Mouse (Mus musculus): Measurements from ENCODE around the gene Gnai1. TPM values are rescaled to one million over a fixed set of nuclear protein-coding genes. Genes with fewer than 3 reads are reported as not detected.
"Not testable (repeated sequence)": the region's sequence is repeated elsewhere in the genome, so short reads cannot be mapped to it uniquely, and the experiment has no call there.

The Gnai1 gene
- total RNA-seq (2021): 100 to 1,000 TPM; 153 to 174 TPM

- DNase-seq (ENCODE audit: extremely low spot score in 1 of 2, low spot score in 1 of 2): peak; percentile 62 to 74
Observed at GRCm38 (mm10) chr5:18360281-18360819, at the start of gene Gnai1. Gene Gnai1, minus strand, starts transcription at chr5:18360355.

DNA sequence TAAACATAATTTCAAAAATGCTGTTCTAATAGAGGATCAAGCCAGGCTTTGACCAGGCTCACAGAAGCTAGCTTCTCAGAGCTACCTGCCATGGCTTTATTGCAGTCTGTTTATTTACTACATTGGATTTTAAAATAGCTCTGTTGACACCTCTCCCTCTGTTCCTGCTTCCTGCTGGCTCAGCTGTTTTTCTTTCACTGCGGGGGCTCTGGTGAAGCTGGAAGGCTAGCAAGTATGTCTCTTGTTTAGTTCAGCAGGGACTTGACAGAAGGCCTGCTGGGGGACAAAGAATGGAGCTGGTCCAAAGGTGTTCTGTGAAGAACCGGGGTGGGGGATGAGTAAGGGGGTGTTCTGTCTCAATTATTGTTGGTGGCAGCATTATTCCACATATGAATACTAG lies 7.7 kb upstream of the Gnai1 start:
- DNase-seq (ENCODE audit: extremely low spot score in 1 of 2, low spot score in 1 of 2): no peak

GRCm38 (mm10) chr5:18365460-18365859 lies 5.3 kb upstream of the Gnai1 start:
- DNase-seq (ENCODE audit: extremely low spot score in 1 of 2, low spot score in 1 of 2): no peak

DNA sequence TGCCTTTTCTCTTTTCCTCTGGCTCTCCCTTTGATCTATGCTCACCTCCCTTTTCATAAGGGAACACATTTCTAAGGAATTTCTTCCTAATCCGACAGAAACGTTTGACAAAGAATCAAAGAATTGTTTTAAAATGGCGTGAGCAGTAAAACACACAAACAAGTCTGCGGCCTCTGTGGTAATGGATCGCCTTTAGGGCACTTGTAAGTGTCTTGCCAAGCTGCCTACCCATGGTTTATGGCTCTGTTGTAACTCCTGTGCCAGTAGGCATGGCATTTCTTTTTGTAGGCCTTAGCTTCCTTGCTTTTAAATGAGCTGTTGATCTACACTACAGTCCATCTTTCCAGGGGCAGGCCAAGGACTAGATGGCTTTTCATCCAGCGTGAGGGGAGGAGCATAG lies 801 bp upstream of the Gnai1 start:
- no peak for DNase-seq (ENCODE audit: extremely low spot score in 1 of 2, low spot score in 1 of 2)

DNA sequence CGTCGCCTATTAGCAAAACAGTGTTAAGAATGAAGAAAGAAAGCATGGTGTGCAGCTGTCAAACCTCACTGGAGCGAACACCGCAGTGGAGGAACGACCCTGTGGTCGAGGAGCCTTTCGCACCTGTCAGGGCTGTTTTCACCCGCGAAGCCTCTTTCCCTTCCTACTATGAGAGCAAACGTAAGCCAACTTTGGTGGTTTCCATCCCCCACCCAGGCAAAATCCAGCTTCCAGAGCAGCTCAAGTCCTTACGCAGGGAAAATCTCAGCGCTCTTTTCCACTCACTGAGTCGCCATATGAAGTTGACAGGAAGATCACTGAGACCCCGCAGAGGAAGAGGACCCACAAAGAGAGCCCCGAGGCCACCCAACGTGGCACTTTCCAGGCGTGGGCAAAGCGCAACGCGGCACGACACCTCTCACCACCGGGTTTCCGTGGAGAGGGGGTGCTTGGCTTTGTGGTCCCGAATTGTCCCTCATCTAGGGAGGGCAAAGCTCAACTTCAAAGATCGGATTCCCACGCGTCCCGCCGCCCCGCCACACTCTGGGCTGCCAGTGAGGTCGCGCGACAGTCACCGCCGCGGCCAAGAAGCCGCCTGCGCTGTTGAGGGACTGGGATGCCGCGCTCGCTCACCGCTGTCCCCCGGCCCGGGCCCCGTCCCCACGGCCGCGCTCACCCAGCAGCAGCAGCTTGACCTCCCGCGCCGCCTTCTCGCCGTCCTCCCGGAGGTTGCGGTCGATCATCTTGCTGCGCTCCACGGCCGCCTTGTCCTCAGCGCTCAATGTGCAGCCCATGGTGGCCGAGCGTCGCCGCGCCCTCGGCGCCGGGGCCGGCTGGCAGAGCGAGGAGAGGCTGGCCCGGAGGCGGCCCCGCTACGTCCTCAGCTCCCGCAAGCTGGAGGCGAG lies 527 bp downstream of the Gnai1 start:
- DNase-seq (ENCODE audit: extremely low spot score in 1 of 2, low spot score in 1 of 2): peak; percentile 35 to 54

- DNase-seq (ENCODE audit: extremely low spot score in 1 of 2, low spot score in 1 of 2): no peak
Observed at GRCm38 (mm10) chr5:18358778-18359177, 1.4 kb downstream of the Gnai1 start.

GRCm38 (mm10) chr5:18358191-18358590 lies 2.0 kb downstream of the Gnai1 start:
- peak in 1 of 2 experiments; percentile 45 for DNase-seq (ENCODE audit: extremely low spot score in 1 of 2, low spot score in 1 of 2)

- no peak for DNase-seq (ENCODE audit: extremely low spot score in 1 of 2, low spot score in 1 of 2)
Observed at GRCm38 (mm10) chr5:18347297-18347696, 12.9 kb downstream of the Gnai1 start.

DNA sequence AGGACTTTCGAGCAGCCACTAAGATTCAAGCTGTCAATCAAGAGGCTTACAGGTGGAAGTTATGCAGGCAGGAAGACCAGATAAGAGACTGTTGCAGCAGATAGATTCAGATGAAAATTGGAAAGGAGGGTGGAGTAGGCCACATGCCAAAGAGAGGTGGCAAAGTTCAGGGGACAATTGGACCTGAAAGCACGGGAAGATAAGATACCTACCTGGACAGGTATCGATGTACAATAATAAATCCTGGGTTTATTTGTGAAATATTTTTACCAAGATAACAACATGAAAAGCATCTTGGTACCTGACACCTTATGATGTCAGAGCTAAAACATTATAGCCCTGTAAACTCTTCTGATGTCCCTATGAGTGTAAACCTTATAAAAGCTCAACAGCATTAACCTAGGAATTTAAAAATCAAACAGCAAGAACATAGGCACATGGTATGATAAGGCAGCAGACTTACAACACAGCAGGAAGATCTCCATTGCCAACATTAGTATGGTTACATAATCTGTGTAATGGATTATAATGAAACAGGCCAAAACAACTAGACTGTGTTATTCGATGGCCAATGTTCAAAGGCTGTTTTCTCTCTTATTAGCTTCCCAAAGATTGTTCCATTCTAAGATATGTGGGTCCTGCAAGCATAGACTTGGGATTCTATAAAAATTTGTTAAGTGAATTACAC lies 16.6 kb downstream of the Gnai1 start:
- DNase-seq (ENCODE audit: extremely low spot score in 1 of 2, low spot score in 1 of 2): no peak

DNA sequence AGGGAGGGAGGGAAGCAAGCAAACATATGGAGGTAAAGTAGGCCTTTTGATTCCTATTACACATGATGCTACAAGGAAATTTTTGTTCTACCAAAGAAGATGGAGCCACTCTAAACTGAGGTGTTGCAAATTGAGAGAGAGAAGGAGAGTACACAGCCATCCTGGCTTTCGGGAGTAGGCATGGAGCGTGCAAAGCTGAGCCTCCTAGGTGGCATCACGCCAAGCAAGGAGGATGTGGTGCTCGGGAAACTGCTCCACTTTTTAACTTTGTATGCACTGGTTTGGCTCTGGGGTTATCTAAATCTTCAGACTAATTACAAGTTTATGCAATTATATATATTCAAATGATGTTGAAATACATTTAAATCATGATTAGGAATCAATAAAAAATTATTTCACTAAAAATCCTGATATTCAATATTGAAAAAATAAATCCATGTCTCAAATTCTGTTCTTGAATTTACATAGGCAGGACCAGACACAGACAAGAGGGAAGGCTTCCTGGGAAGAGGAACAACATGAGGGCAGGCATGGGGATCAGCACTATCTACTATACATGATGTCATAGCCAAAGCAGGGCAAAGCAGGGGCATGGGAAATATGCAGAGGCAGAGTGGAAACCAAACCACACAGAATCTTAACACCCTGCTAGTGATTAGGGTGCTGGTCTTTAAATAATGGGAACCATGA lies 17.2 kb downstream of the Gnai1 start:
- no peak for DNase-seq (ENCODE audit: extremely low spot score in 1 of 2, low spot score in 1 of 2)

DNA sequence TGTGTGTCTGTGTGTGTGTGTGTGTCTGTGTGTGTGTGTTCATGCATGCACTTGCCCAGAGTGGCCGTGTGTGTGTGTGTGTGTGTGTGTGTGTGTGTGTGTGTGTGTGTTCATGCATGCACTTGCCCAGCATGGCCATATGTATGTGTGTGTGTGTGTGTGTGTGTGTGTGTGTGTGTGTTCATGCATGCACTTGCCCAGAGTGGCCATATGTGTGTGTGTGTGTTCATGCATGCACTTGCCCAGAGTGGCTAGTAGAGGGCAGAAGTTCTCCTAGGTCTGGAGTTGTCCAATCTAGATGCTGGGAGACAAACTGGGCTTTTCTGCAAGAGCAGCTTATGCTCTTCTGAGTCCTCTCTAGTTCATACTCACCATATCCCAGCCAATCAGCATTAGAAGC lies 18.3 kb downstream of the Gnai1 start:
- DNase-seq (ENCODE audit: extremely low spot score in 1 of 2, low spot score in 1 of 2): not testable (repeated sequence)

DNA sequence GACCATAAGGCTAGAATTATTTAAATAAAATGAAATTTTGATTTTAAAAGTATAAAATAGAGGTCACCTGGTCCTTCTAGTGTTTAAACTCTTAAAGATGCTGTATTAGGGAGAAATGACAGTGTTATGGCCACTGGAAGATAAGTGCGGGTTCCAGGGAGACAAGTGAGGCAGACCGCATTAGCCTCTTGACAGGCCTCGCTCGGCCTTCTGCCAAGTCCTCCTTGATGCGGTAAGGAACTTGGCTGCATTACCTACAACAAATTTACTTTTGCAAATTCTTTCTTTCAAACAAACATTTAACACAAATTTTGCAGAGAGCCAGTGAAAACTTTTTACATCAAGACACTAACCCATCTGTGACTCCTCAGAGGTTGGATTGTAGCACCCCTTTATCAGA lies 27.9 kb downstream of the Gnai1 start:
- DNase-seq (ENCODE audit: extremely low spot score in 1 of 2, low spot score in 1 of 2): no peak

DNA sequence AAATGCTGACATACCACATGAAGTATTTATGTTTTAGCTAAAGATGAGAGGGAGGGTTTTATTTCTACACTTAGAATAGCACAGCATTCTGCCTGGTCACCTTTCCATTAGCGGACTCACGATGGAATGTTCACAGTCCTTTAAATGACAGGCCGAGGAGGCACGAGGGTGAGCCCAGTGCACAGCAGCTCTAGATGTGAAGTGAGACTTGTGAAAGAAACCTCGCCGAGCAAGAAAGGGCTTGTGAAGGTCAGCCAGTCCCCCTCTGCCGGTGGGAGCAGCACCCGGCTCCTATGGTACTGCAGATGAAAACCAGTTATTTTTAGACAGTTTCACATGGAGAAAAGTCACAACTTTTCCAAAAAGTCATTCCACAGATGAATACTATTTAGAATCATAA lies 29.4 kb downstream of the Gnai1 start:
- no peak for DNase-seq (ENCODE audit: extremely low spot score in 1 of 2, low spot score in 1 of 2)

DNA sequence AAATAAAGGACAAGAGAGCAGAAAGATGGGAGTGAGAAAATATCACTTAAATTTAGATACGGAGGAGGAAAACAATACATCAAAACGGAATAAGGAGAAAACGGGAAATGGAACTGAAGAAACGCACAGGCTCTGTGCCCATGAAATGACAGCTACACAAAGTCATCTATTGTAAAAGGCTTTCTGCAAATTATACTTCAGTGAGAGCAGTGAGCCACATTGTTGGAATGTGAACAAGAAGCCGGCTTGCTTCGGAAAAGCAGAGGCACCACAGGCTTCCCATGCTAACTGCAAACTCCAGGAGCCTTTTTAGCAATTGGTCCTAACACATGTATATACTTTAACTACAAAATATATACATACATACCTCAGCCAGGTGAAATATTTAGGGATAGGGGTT lies 34.0 kb downstream of the Gnai1 start:
- DNase-seq (ENCODE audit: extremely low spot score in 1 of 2, low spot score in 1 of 2): no peak

- DNase-seq (ENCODE audit: extremely low spot score in 1 of 2, low spot score in 1 of 2): no peak
Observed at GRCm38 (mm10) chr5:18323534-18323933, 36.6 kb downstream of the Gnai1 start.

DNA sequence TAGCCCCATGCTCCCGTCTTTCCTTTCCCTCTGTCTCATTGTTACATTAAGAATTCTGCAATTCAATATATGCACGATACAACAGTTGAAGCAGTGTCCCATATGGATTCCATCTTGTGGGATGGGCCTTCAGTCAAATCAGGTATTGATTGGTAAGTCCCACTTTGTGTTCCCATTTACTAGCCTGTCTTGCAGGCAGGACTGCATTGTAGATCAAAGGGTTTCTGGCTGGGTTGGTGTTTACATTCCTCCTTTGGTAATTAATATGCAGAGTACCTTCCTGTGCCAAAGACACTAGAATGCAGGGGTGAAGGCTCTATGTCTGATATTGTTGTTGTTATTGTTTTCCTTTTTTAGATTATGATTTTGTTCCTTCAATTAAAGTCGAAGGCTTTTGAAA lies 38.5 kb downstream of the Gnai1 start:
- no peak for DNase-seq (ENCODE audit: extremely low spot score in 1 of 2, low spot score in 1 of 2)

GRCm38 (mm10) chr5:18318846-18319245 lies 41.3 kb downstream of the Gnai1 start:
- no peak for DNase-seq (ENCODE audit: extremely low spot score in 1 of 2, low spot score in 1 of 2)

DNA sequence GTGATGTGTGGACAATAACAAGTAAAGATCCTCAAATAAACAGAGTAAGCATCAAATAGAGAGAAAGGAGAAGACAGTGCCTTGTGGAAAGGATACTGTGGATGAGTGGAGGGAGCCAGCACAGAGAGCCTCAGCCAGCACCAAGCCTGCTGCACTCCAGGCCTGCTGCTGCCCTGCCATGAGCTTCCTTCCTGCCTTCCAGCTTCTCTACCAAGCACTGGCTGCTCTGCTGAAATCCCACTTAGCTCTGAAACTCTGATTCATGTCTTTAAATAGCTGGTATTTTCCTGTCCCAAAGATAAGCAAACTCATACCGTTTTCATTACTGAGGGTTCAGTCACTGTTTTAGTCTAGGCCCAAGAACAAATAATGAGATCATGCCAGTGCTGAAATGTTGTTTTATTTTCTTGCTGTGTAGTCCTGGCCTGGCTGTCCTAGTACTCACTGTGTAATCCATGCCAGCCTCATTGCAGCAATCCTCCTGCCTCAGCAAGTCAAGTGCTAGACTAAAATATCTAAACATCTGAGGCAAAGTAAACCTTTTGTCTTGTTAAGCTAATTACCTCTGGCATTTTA lies 52.8 kb downstream of the Gnai1 start:
- DNase-seq (ENCODE audit: extremely low spot score in 1 of 2, low spot score in 1 of 2): no peak

DNA sequence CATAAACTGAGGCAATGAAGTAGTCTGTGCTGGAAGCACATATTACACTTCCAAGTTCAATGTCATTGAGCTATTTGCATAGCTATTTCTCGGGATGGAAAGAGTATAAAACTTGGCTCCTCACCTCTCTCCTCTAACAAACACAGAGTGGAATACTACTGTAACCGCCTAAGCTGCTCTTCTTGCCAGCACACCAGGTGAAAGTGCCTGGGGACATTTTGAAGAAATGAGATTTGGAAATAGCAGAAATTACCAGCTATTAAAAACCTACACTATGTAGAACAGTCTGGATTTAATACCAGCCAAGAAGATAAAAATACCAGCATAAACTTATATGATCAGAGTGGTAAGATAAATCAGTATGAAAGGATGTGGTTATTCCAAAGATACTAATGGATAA lies 63.6 kb downstream of the Gnai1 start:
- DNase-seq (ENCODE audit: extremely low spot score in 1 of 2, low spot score in 1 of 2): no peak

GRCm38 (mm10) chr5:18292744-18293143 lies 67.4 kb downstream of the Gnai1 start:
- DNase-seq (ENCODE audit: extremely low spot score in 1 of 2, low spot score in 1 of 2): no peak

DNA sequence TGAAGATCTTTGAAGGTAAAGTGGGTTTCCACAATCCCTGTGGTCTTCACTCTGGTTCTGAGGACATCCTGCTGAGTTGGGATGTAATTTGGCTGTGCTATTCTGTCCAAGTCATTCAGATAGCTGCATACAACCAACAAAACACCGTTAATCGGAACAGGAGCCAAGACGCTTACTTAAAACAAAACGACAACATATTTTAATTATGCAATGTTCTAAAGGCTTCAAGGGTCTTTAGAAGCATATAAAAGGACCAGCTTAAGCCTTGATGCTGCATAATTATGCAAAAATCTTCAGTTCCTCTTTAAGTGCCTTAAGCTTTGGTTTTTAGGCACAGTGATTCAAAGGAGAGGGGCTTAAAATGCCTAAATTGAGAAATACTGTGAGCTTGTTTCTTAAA lies 70.6 kb downstream of the Gnai1 start:
- DNase-seq (ENCODE audit: extremely low spot score in 1 of 2, low spot score in 1 of 2): no peak
